Mouse (Mus musculus) heart, postnatal 25 days (tissue): ENCODE measurements around the gene Sstr3. TPM values are rescaled to one million over a fixed set of nuclear protein-coding genes. Genes with fewer than 3 reads are reported as not detected.

ENCODE experiments used
- DNase-seq: peaks from one replicate; pipeline ENCODE4 v3.0.0; 2022; ENCODE audit warnings: low spot score
- intact Hi-C: fragments of 180-260 bp; cut with DNase I; formaldehyde crosslinking; loops from one replicate; pipeline ENCODE4 v1.15.1; 2025
- total RNA-seq, 2 experiments: library from RNA; stranded (reverse); gene quantifications; 2 replicates each; pipeline ENCODE4 v1.2.3; 2021

Sstr3 gene
- total RNA-seq, 2 experiments from 2014 or later = not detected

- no peak for DNase-seq
- intact Hi-C loops = loop anchor here (1.0 to 5.0 kb wide), 3 partner anchors 50 to 355 kb away; no protein-coding TSS in a partner anchor
Observed at GRCm38 (mm10) chr15:78532566-78533345, 11.7 kb downstream of the Sstr3 start.

- DNase-seq = peak; percentile 94
- intact Hi-C loops = loop anchor here (1.0 to 5.0 kb wide), 4 partner anchors 18 to 355 kb away; no protein-coding TSS in a partner anchor
Observed at GRCm38 (mm10) chr15:78531901-78532469, 12.5 kb downstream of the Sstr3 start.

- intact Hi-C loops = loop anchor here (1.0 to 5.0 kb wide), 3 partner anchors 17 to 354 kb away; no protein-coding TSS in a partner anchor
Observed at GRCm38 (mm10) chr15:78531451-78531720, 13.1 kb downstream of the Sstr3 start.

GRCm38 (mm10) chr15:78530671-78531450, 13.6 kb downstream of the Sstr3 start, which contains the start of gene C1qtnf6:
C1qtnf6 (minus strand) TSS chr15:78531416.
- intact Hi-C loops = loop anchor here (1.0 to 5.0 kb wide), 3 partner anchors 17 to 354 kb away; no protein-coding TSS in a partner anchor
- peak; percentile 58 for DNase-seq

More at GRCm38 (mm10) chr15:78531451-78531720, 13.1 kb downstream of the Sstr3 start:
- no peak for DNase-seq

- DNase-seq = no peak
- intact Hi-C loops = loop anchor here (5.0 kb wide), 2 partner anchors 52 to 353 kb away; no protein-coding TSS in a partner anchor
Observed at GRCm38 (mm10) chr15:78530141-78530540, 14.3 kb downstream of the Sstr3 start.

- intact Hi-C loops = no loop called here
- DNase-seq = peak; percentile 65
Observed at GRCm38 (mm10) chr15:78529428-78529990, 15.0 kb downstream of the Sstr3 start.

GRCm38 (mm10) chr15:78528726-78529411, 15.6 kb downstream of the Sstr3 start:
- DNase-seq = peak; percentile 42
- intact Hi-C loops = no loop called here

- peak; percentile 48 for DNase-seq
- intact Hi-C loops = no loop called here
Observed at GRCm38 (mm10) chr15:78527973-78528372, 16.5 kb downstream of the Sstr3 start.

GRCm38 (mm10) chr15:78524163-78524562, 20.3 kb downstream of the Sstr3 start:
- no peak for DNase-seq
- intact Hi-C loops = no loop called here

- DNase-seq = no peak
- intact Hi-C loops = no loop called here
Observed at GRCm38 (mm10) chr15:78521892-78522291, 22.6 kb downstream of the Sstr3 start.

- DNase-seq = no peak
- intact Hi-C loops = no loop called here
Observed at GRCm38 (mm10) chr15:78521331-78521730, 23.2 kb downstream of the Sstr3 start.

- intact Hi-C loops = no loop called here
- DNase-seq = peak; percentile 76
Observed at GRCm38 (mm10) chr15:78520112-78520715, 24.3 kb downstream of the Sstr3 start.

GRCm38 (mm10) chr15:78518221-78518620, 26.3 kb downstream of the Sstr3 start:
- DNase-seq = no peak
- intact Hi-C loops = no loop called here

GRCm38 (mm10) chr15:78515759-78516158, 28.7 kb downstream of the Sstr3 start:
- intact Hi-C loops = loop anchor here (2.0 kb wide), 2 partner anchors 67 kb away; no protein-coding TSS in a partner anchor
- DNase-seq = no peak

- peak; percentile 49 for DNase-seq
- intact Hi-C loops = loop anchor here (1.0 to 5.0 kb wide), 4 partner anchors 17 to 68 kb away; partner anchors contain the start of gene C1qtnf6
Observed at GRCm38 (mm10) chr15:78514393-78515146, 29.9 kb downstream of the Sstr3 start.

GRCm38 (mm10) chr15:78513019-78513418, 31.5 kb downstream of the Sstr3 start:
- DNase-seq = no peak
- intact Hi-C loops = loop anchor here (5.0 kb wide), 1 partner anchor 34 kb away; no protein-coding TSS in a partner anchor

GRCm38 (mm10) chr15:78511951-78512350, 32.5 kb downstream of the Sstr3 start:
- no peak for DNase-seq
- intact Hi-C loops = loop anchor here (5.0 kb wide), 1 partner anchor 35 kb away; no protein-coding TSS in a partner anchor

GRCm38 (mm10) chr15:78510736-78511135, 33.7 kb downstream of the Sstr3 start:
- intact Hi-C loops = loop anchor here (5.0 kb wide), 1 partner anchor 37 kb away; no protein-coding TSS in a partner anchor
- DNase-seq = no peak
